Mouse (Mus musculus): Measurements from ENCODE around the gene Ankrd66. TPM values are rescaled to one million over a fixed set of nuclear protein-coding genes. Genes with fewer than 3 reads are reported as not detected.

Ankrd66 gene
- 0.20 TPM in 1 of 2 replicates, not detected in the other for polyA plus RNA-seq (2012; rRNA removed; ENCODE audit: low replicate concordance)

DNA sequence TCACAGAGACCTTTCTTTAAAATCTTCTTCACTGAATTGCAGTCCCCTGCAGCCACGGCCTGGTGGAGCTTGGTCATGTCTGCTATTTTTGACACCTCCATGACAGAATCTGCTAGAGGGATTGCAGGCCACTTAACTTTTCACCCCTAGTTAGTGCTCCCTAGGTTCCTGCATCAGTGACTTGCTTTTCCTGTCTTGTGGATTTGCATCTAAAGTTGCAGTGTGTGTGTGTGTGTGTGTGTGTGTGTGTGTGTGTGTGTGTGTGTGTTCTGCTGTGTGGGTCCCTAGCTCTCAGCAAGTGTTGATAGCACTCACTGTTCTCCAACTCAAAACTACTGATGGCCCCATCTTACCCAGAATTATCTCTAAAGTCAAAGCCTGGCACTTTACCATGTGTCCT, at the start of gene Ankrd66:
Ankrd66 (minus strand) TSS at position 101 of the 400 bp plus-strand sequence.

DNA sequence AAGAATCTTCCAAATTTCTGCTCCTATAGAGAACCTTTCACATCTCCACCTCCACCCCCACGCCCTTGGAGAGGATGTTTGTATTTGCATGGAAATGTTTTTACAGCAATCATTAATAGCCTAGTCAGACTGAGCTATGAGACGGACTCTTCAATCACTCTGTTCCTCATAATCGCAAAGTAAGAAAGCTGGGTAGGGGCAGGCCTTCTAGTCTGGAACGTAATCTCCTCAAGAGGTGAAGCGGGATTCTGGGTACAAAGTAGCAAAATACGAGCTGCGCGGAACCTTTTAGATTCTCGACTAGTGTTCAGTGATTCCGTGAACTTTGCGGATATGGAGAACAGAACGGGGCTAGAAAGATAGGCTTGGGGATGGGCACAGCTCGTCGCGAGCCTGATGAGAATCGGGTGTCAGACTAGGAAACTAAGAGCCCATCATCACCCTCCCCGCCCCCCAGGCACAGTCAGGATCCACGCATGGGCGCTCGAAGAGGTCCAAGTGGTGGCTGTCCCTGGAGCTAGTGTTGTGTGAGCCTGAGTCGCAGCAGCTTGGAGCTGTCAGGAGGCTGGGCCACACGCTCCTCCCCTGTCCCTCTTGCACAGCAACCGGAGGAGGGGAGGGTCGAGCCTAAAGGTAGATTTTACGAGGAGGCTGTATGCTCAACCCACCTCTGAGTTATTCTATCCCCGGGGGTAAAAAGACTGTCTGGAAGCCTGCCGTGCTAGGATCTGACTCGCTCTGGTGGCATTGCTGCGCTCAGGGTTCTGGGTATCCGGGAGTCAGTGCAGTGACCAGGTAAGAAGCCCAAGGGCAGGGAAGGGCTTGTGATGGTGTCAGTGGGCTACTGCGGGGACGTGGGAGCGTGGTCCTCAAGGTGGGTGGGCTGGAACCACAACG, 24.8 kb upstream of the Ankrd66 start, which contains the start of gene Pla2g7:
Pla2g7 (plus strand) TSS at position 107 of the 897 bp plus-strand sequence.

DNA sequence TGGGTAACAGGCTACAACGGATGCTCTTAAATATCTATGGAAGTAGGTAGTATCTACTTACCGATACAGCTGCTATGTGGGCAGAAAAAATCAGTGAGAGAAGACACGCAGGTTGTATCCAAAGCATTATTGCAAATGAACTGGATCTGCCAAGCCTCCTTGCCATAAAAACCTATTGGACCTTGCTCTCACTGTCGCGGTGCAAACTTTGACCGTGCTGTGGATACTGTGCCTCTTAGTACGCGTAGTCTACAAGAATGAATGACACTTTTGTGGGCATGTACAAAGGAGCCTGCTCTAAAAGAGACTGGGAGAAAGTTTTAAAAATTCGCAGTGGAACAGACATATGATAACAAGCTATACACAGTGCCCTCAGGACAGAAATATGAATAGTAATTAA, 40.8 kb downstream of the Ankrd66 start, which contains the start of gene Mep1a:
Mep1a (minus strand) TSS at position 221 of the 400 bp plus-strand sequence.

Other genes with a start within 250 kb of the Ankrd66 start
- gene Adgrf5, start 183.2 kb downstream of the Ankrd66 start, polyA plus RNA-seq (2012; rRNA removed; ENCODE audit: low replicate concordance), result 20.5 and 51.9 TPM in 2 replicates
- gene Mep1a, start 40.8 kb downstream of the Ankrd66 start, polyA plus RNA-seq (2012; rRNA removed; ENCODE audit: low replicate concordance), result 0.22 and 0.24 TPM in 2 replicates
- 18.1 and 26.8 TPM in 2 replicates for gene Pla2g7, start 24.5 kb upstream of the Ankrd66 start, polyA plus RNA-seq (2012; rRNA removed; ENCODE audit: low replicate concordance)
- gene Tdrd6, start 86.7 kb upstream of the Ankrd66 start, polyA plus RNA-seq (2012; rRNA removed; ENCODE audit: low replicate concordance), result 0.04 TPM in 2 replicates
- 3.7 and 5.2 TPM in 2 replicates for gene Slc25a27, start 123.6 kb upstream of the Ankrd66 start, polyA plus RNA-seq (2012; rRNA removed; ENCODE audit: low replicate concordance)
- gene Cyp39a1, start 123.8 kb upstream of the Ankrd66 start, polyA plus RNA-seq (2012; rRNA removed; ENCODE audit: low replicate concordance), result 1.2 and 4.0 TPM in 2 replicates

All from mammary gland, adult 2 months (tissue).